Mouse (Mus musculus) limb, embryonic 15.5 days (tissue): ENCODE results near the gene Hira. TPM values are rescaled to one million over a fixed set of nuclear protein-coding genes. Genes with fewer than 3 reads are reported as not detected.
"Not testable (repeated sequence)": the region's sequence is repeated elsewhere in the genome, so short reads cannot be mapped to it uniquely, and the experiment has no call there.

Experiments
- ATAC-seq: fragments of 200-750 bp; cut with Nextera tagmentation; 2 replicates; pipeline ENCODE4 v1.8.0; 2017; ENCODE audit warnings: low read depth, moderate TSS enrichment; ENCODE audit not compliant: insufficient number of reproducible peaks, low FRiP score, low TSS enrichment
- H3K27ac ChIP-seq: fragments of 300-500 bp; sonication (generic); 2 replicates; pipeline ENCODE4 v1.5.1; 2015; ENCODE audit warnings: moderate library complexity, mild to moderate bottlenecking, inconsistent platforms
- H3K27me3 ChIP-seq: fragments of 300-500 bp; sonication (generic); 2 replicates; pipeline ENCODE4 v1.6.1; 2015; ENCODE audit warnings: inconsistent platforms
- H3K36me3 ChIP-seq: fragments of 300-500 bp; sonication (generic); 2 replicates; pipeline ENCODE4 v1.6.1; 2015; ENCODE audit warnings: inconsistent platforms
- H3K4me1 ChIP-seq: fragments of 300-500 bp; sonication (generic); 2 replicates; pipeline ENCODE4 v1.6.1; 2015; ENCODE audit warnings: inconsistent platforms
- H3K4me2 ChIP-seq: fragments of 300-500 bp; sonication (generic); 2 replicates; pipeline ENCODE4 v1.6.1; 2015; ENCODE audit warnings: mild to moderate bottlenecking, inconsistent platforms
- H3K4me3 ChIP-seq: fragments of 300-500 bp; sonication (generic); 2 replicates; pipeline ENCODE4 v1.5.1; 2015; ENCODE audit warnings: mild to moderate bottlenecking, inconsistent platforms
- H3K9ac ChIP-seq: fragments of 300-500 bp; sonication (generic); 2 replicates; pipeline ENCODE4 v1.6.1; 2015; ENCODE audit warnings: inconsistent platforms
- H3K9me3 ChIP-seq: fragments of 300-500 bp; sonication (generic); 2 replicates; pipeline ENCODE4 v1.6.1; 2016; ENCODE audit warnings: inconsistent platforms
- WGBS: fragments of 180-500 bp; shearing (Covaris S2); methylation state at CpG from one replicate; pipeline ENCODE4 v1.1.7; 2015; 5-methylcytosine and 5-hydroxymethylcytosine counted together
- polyA plus RNA-seq: library from polyadenylated mRNA; unstranded; fragments of >200 nt; fragmentation: Nextera tagmentation; extraction: Ambion mirVana; gene quantifications from 2 replicates; pipeline ENCODE4 v1.2.1, GENCODE M21; 2015

Hira gene
- polyA plus RNA-seq, 1 experiment from 2014 or later: 14.6 TPM

GRCm38 (mm10) chr16:18986860-18987259, 110.0 kb downstream of the Hira start:
- Histone ChIP-seq H3K4me3 (no peak overlapping the region), H3K4me1 (no peaks in the 10 kb centered on the region), H3K36me3 (no peaks in the 10 kb centered on the region), H3K27me3 (no peaks in the 10 kb centered on the region), H3K27ac (no peak overlapping the region), H3K4me2 (no peak overlapping the region), H3K9ac (no peak overlapping the region), H3K9me3 (no peaks in the 10 kb centered on the region)
- WGBS: 87% methylated on average over 5 of the region's 5 CpGs
- ATAC-seq: no peak

- ATAC-seq, H3K4me3 ChIP-seq, H3K4me2 ChIP-seq, H3K27ac ChIP-seq, H3K36me3 ChIP-seq, H3K4me1 ChIP-seq, H3K9ac ChIP-seq, H3K9me3 ChIP-seq, H3K27me3 ChIP-seq: not testable (repeated sequence)
- 38% methylated on average over 2 of the region's 2 CpGs for WGBS
Observed at GRCm38 (mm10) chr16:19002610-19003389, 126.0 kb downstream of the Hira start.

- H3K4me3 ChIP-seq: no peak overlapping the region
- ATAC-seq: no peak
- no peaks in the 10 kb centered on the region for H3K27me3 ChIP-seq
- no peak overlapping the region for H3K27ac ChIP-seq
- no peaks in the 10 kb centered on the region for H3K4me1 ChIP-seq
- no peak overlapping the region for H3K9ac ChIP-seq
- no peaks in the 10 kb centered on the region for H3K9me3 ChIP-seq
- WGBS: 84% methylated on average over 1 of the region's 1 CpGs
- H3K4me2 ChIP-seq: no peak overlapping the region
- no peaks in the 10 kb centered on the region for H3K36me3 ChIP-seq
Observed at GRCm38 (mm10) chr16:19003757-19004156, 126.9 kb downstream of the Hira start.

- no peak for ATAC-seq
- H3K9ac ChIP-seq: no peak overlapping the region
- no peak overlapping the region for H3K4me2 ChIP-seq
- no peaks in the 10 kb centered on the region for H3K27me3 ChIP-seq
- no peaks in the 10 kb centered on the region for H3K4me1 ChIP-seq
- 75% methylated on average over 3 of the region's 3 CpGs for WGBS
- no peaks in the 10 kb centered on the region for H3K9me3 ChIP-seq
- H3K36me3 ChIP-seq: no peaks in the 10 kb centered on the region
- no peak overlapping the region for H3K27ac ChIP-seq
- no peak overlapping the region for H3K4me3 ChIP-seq
Observed at GRCm38 (mm10) chr16:19005298-19005697, 128.5 kb downstream of the Hira start.

- Histone ChIP-seq H3K27ac (no peak overlapping the region), H3K9me3 (no peaks in the 10 kb centered on the region), H3K27me3 (no peaks in the 10 kb centered on the region), H3K4me2 (no peak overlapping the region), H3K9ac (no peak overlapping the region), H3K4me1 (no peaks in the 10 kb centered on the region), H3K36me3 (no peaks in the 10 kb centered on the region), H3K4me3 (no peak overlapping the region)
- WGBS: 75% methylated on average over 1 of the region's 1 CpGs
- ATAC-seq: no peak
Observed at GRCm38 (mm10) chr16:19006715-19007114, 129.9 kb downstream of the Hira start.

DNA sequence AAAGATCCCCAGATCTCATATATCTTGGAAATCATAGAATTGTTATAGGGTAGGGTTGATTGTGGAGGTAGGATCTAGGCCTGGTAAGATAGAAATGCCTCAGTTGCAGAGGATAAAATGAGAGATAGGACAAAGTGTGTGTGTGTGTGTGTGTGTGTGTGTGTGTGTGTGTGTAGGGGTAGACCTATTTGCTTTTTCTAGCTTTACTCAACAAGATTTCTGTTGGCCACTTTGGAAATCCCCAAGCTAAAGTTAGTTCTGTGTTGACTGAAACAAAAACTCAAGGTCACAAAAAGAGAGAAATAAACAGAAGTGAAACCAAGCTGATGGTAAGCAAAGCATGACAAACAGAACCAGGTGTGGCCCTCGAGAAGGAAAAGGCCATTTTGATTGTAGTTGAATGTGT, 130.4 kb downstream of the Hira start:
- H3K27ac ChIP-seq: not testable (repeated sequence)
- 63% methylated on average over 1 of the region's 1 CpGs for WGBS

DNA sequence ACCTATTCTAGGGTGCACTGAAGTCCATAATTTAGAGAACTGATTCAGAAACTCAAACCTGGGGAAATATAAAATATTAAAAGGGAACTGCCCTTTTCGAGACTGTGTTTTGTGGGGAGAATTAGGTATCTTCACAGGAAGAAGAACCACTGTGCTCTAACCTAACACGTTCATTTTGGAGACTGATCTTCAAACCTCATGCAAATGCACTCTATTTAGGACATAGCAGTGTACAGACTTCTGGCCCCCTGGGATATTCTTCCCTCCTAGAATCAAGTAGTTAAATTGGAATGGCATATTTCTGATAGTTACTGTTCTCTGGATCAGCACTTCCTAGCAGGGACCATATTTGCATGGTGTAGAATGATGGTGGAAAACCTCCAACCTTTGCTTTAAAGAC, 133.9 kb downstream of the Hira start:
- H3K27me3 ChIP-seq: no peaks in the 10 kb centered on the region
- H3K36me3 ChIP-seq: no peaks in the 10 kb centered on the region
- no peak overlapping the region for H3K9ac ChIP-seq
- 63% methylated on average over 2 of the region's 2 CpGs for WGBS
- H3K4me2 ChIP-seq: no peak overlapping the region
- no peaks in the 10 kb centered on the region for H3K4me1 ChIP-seq
- no peak overlapping the region for H3K4me3 ChIP-seq
- no peaks in the 10 kb centered on the region for H3K9me3 ChIP-seq
- no peak overlapping the region for H3K27ac ChIP-seq
- ATAC-seq: no peak

More for the DNA sequence above, 130.4 kb downstream of the Hira start:
- not testable (repeated sequence) for ATAC-seq, H3K9ac ChIP-seq, H3K27me3 ChIP-seq, H3K4me1 ChIP-seq, H3K4me2 ChIP-seq, H3K4me3 ChIP-seq, H3K36me3 ChIP-seq, H3K9me3 ChIP-seq

DNA sequence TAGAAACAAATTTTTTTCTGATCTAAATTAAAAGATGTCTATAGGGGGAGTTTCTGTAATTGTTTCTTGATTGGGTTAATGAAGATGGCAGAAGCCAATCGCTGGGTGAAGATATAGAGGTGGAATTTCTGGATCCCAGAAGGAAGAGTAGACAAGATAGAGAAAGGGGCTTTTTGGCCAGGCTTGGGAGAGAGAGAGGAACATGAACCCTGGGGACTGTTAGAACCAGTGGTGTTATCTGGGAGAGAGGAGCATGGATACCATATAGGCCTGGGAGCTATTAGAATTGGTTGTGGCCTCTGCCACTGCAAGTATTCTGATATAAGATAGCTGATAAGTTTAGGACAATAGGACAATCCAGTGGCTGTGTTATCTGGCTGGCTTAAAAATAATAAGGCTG, 136.7 kb downstream of the Hira start:
- Histone ChIP-seq H3K9ac (no peak overlapping the region), H3K9me3 (no peaks in the 10 kb centered on the region), H3K27me3 (no peaks in the 10 kb centered on the region), H3K4me1 (no peaks in the 10 kb centered on the region), H3K4me3 (no peak overlapping the region), H3K4me2 (no peak overlapping the region), H3K27ac (no peak overlapping the region), H3K36me3 (no peaks in the 10 kb centered on the region)
- WGBS: 67% methylated on average over 1 of the region's 1 CpGs
- ATAC-seq: no peak

DNA sequence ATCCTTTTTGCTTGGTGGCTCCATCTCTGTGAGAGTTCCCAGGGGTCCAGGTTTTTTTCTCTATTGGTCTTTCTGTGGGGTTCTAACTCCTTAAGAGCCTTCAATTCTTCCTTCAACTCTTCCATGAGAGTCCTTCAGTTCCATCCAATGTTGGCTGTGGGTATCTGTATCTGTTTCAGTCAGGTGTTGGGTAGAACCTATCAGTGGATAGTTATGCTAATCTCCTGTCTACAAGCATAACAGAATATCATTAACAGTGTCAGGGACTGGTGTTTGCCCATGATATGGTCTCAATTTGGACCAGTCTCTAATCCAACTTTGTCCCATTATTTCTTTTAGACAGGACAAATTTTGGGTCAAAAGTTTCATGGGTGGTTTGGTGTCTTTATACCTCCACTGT, 137.8 kb downstream of the Hira start:
- Histone ChIP-seq H3K9me3 (no peaks in the 10 kb centered on the region), H3K27ac (no peak overlapping the region), H3K36me3 (no peaks in the 10 kb centered on the region), H3K27me3 (no peaks in the 10 kb centered on the region), H3K4me1 (no peaks in the 10 kb centered on the region), H3K4me2 (no peak overlapping the region), H3K9ac (no peak overlapping the region), H3K4me3 (no peak overlapping the region)
- no peak for ATAC-seq

Other genes with a start within 250 kb of the Hira start
- 59.4 and 62.8 TPM in 2 replicates for gene Sept5, start 247.1 kb upstream of the Hira start, polyA plus RNA-seq
- 32.3 and 38.0 TPM in 2 replicates for gene Cldn5, start 100.2 kb upstream of the Hira start, polyA plus RNA-seq
- 95.2 and 96.8 TPM in 2 replicates for gene Ufd1, start 65.3 kb upstream of the Hira start, polyA plus RNA-seq
- gene Cdc45, start 65.0 kb upstream of the Hira start, polyA plus RNA-seq: 32.8 and 39.9 TPM in 2 replicates
- gene 2510002D24Rik, start 40.5 kb upstream of the Hira start, polyA plus RNA-seq: 40.2 and 43.6 TPM in 2 replicates
- not detected in 2 replicates for gene Gm28539, start 40.5 kb upstream of the Hira start, polyA plus RNA-seq
- 83.1 and 89.8 TPM in 2 replicates for gene Mrpl40, start 175 bp upstream of the Hira start, polyA plus RNA-seq